8 mouse cellular contexts compared by ENCODE assay signal in genomic region chr15:91304296-91304852, GRCm38 (mm10).
A peak's percentile ranks its signal among the peaks of the same experiment; 100 is the strongest.
DNase-seq lines count a peak whose midpoint lies in the region; ATAC-seq and TF ChIP-seq lines count a peak whose summit lies in the region.

No protein-coding gene starts in this region.

- 42% methylated on average over 7 of the region's 7 CpGs for WGBS in bone marrow, adult 2 months
- WGBS in liver, embryonic 13.5 days (ENCODE audit: insufficient replicate concordance) = 32% methylated on average over 7 of the region's 7 CpGs

- 0 out of 2 replicates have a peak, but pooled peaks have one; percentile 13 for TF ChIP-seq CTCF in bone marrow, adult 2 months (IDR thresholded peaks at IDR 0.05; ENCODE audit: control insufficient read depth, insufficient read depth, low read length)

- H3K4me2 ChIP-seq in liver, embryonic 13.5 days = no peak overlapping the region

- DNase-seq in layer of hippocampus, adult 11-12 months (ENCODE audit: low spot score) = peak; percentile 53
- no peak for DNase-seq in layer of hippocampus, adult 9-10 months (ENCODE audit: low spot score)
- DNase-seq in NIH3T3 (ENCODE audit: low read depth) = peak; percentile 89
- DNase-seq in gastrocnemius, adult 8-10 months (ENCODE audit: low spot score in 2 of 2) = peak; percentile 10 to 17
- DNase-seq in liver, embryonic 13.5 days = peak; percentile 17
- peak; percentile 60 for DNase-seq in right cerebral cortex, postnatal 4 days
- DNase-seq in spleen, postnatal 36 days (ENCODE audit: low spot score in 2 of 2) = no peak

- H3K27ac ChIP-seq in bone marrow, adult 2 months (ENCODE audit: control insufficient read depth, insufficient read depth, low read depth, low read length, poor library complexity) = no peak overlapping the region
- no peak overlapping the region for H3K27ac ChIP-seq in liver, embryonic 13.5 days

- H3K4me1 ChIP-seq in bone marrow, adult 2 months (ENCODE audit: control insufficient read depth, insufficient read depth, low read length) = no peaks in the 10 kb centered on the region
- no peaks in the 10 kb centered on the region for H3K4me1 ChIP-seq in liver, embryonic 13.5 days (replicated peaks)

- no peaks in the 10 kb centered on the region for H3K27me3 ChIP-seq in liver, embryonic 13.5 days

- H3K9ac ChIP-seq in liver, embryonic 13.5 days = no peak overlapping the region

- peak; percentile 53; the same call in 1 of the 2 replicates for ATAC-seq in liver, embryonic 13.5 days (ENCODE audit: low read depth)

- no peaks in the 10 kb centered on the region for H3K36me3 ChIP-seq in liver, embryonic 13.5 days

- no peak overlapping the region for H3K4me3 ChIP-seq in bone marrow, adult 2 months (replicated peaks; ENCODE audit: control insufficient read depth, low read depth, low read length)
- no peak overlapping the region for H3K4me3 ChIP-seq in liver, embryonic 13.5 days (replicated peaks)

- TF ChIP-seq POLR2A in bone marrow, adult 2 months (IDR thresholded peaks at IDR 0.05; ENCODE audit: borderline replicate concordance, control insufficient read depth, low read depth, low read length) = no peak

- no peaks in the 10 kb centered on the region for H3K9me3 ChIP-seq in liver, embryonic 13.5 days (replicated peaks)

Comparison
In these comparisons a context has a peak if more than half of its experiments do, and no peak if none do; other contexts are left out.
1. DNase-seq: peak in layer of hippocampus, adult 11-12 months (single experiment), NIH3T3 (single experiment), gastrocnemius, adult 8-10 months (2 of 2), liver, embryonic 13.5 days (single experiment) and right cerebral cortex, postnatal 4 days (single experiment); none in layer of hippocampus, adult 9-10 months (single experiment) and spleen, postnatal 36 days (0 of 2).